Mouse (Mus musculus): ENCODE results near the gene Tlr6.

Tlr6 gene

GRCm38 (mm10) chr5:64922891-64923381 lies 37.0 kb downstream of the Tlr6 start:
- no peak for DNase-seq

GRCm38 (mm10) chr5:64918616-64919597 lies 41.0 kb downstream of the Tlr6 start:
- DNase-seq = no peak

- DNase-seq = no peak
Measured at GRCm38 (mm10) chr5:64917721-64918120, 42.2 kb downstream of the Tlr6 start.

- DNase-seq = no peak
Measured at GRCm38 (mm10) chr5:64917161-64917560, 42.7 kb downstream of the Tlr6 start.

GRCm38 (mm10) chr5:64908585-64909284 lies 51.2 kb downstream of the Tlr6 start:
- DNase-seq = no peak

GRCm38 (mm10) chr5:64907906-64908305 lies 52.0 kb downstream of the Tlr6 start:
- no peak for DNase-seq

GRCm38 (mm10) chr5:64905516-64906271 lies 54.2 kb downstream of the Tlr6 start:
- DNase-seq = peak; percentile 77

Measured in thymus, postnatal 4 days (tissue).